Mouse (Mus musculus) heart, postnatal 10 days (tissue): ENCODE data around the gene Gadd45b. TPM values are rescaled to one million over a fixed set of nuclear protein-coding genes. Genes with fewer than 3 reads are reported as not detected.

Experiments used
- DNase-seq, 2 experiments: peaks; one replicate each; pipeline ENCODE4 v3.0.0; 2021
- intact Hi-C: fragments of 180-260 bp; cut with DNase I; formaldehyde crosslinking; loops from one replicate; pipeline ENCODE4 v1.15.1; 2025
- total RNA-seq, 2 experiments: library from RNA; stranded (reverse); gene quantifications; 2 replicates each; pipeline ENCODE4 v1.2.3; 2021

Gadd45b gene
- total RNA-seq, 2 experiments from 2014 or later = 11.5 to 18.3 TPM

- intact Hi-C loops = no loop called here
Observed at GRCm38 (mm10) chr10:80975478-80975877, 45.6 kb downstream of the Gadd45b start.

GRCm38 (mm10) chr10:80981564-80982112 is 51.8 kb downstream of the Gadd45b start:
- DNase-seq = no peak
- intact Hi-C loops = no loop called here

More at GRCm38 (mm10) chr10:80975478-80975877, 45.6 kb downstream of the Gadd45b start:
- no peak for DNase-seq

Other genes starting within 250 kb of the Gadd45b start
- gene Mob3a, start 228.1 kb upstream of the Gadd45b start, total RNA-seq = 10 to 100 TPM; 10.1 to 11.3 TPM
- 1 to 10 TPM; 2.9 to 4.1 TPM for gene Izumo4, start 227.9 kb upstream of the Gadd45b start, total RNA-seq
- 10 to 100 TPM; 47.6 to 52.5 TPM for gene Ap3d1, start 187.8 kb upstream of the Gadd45b start, total RNA-seq
- gene Dot1l, start 174.9 kb upstream of the Gadd45b start, total RNA-seq = 10 to 100 TPM; 66.3 to 67.6 TPM
- 10 to 100 TPM; 36.8 to 41.4 TPM for gene Sf3a2, start 131.9 kb upstream of the Gadd45b start, total RNA-seq
- 10 to 100 TPM; 32.6 to 32.9 TPM for gene Plekhj1, start 131.4 kb upstream of the Gadd45b start, total RNA-seq
- gene Amh, start 124.8 kb upstream of the Gadd45b start, total RNA-seq = under 1 TPM; 0.41 to 0.45 TPM
- under 1 TPM in 1 of 2 experiments, not detected in 1; 0.74 TPM for gene Jsrp1, start 116.6 kb upstream of the Gadd45b start, total RNA-seq
- 1,000 to 10,000 TPM; 1,023 to 1,076 TPM for gene Oaz1, start 103.4 kb upstream of the Gadd45b start, total RNA-seq
- gene Lingo3, start 86.0 kb upstream of the Gadd45b start, total RNA-seq = 1 to 10 TPM; 3.8 to 6.5 TPM
- gene Lsm7, start 74.9 kb upstream of the Gadd45b start, total RNA-seq = 10 to 100 TPM; 23.6 to 28.2 TPM
- gene Sppl2b, start 74.8 kb upstream of the Gadd45b start, total RNA-seq = 10 to 100 TPM; 26.0 to 27.7 TPM
- not detected for gene Tmprss9, start 58.2 kb upstream of the Gadd45b start, total RNA-seq
- gene Timm13, start 29.1 kb upstream of the Gadd45b start, total RNA-seq = 100 to 1,000 TPM; 163 to 175 TPM
- gene Lmnb2, start 11.8 kb upstream of the Gadd45b start, total RNA-seq = 10 to 100 TPM; 10.2 to 11.9 TPM
- gene Gng7, start 84.9 kb downstream of the Gadd45b start, total RNA-seq = 1 to 10 TPM in 1 of 2 experiments, under 1 TPM in 1; 0.67 to 1.1 TPM
- not detected for gene Diras1, start 95.6 kb downstream of the Gadd45b start, total RNA-seq
- 10 to 100 TPM; 11.5 to 13.0 TPM for gene Slc39a3, start 107.4 kb downstream of the Gadd45b start, total RNA-seq
- 100 to 1,000 TPM; 103 to 106 TPM for gene Sgta, start 130.1 kb downstream of the Gadd45b start, total RNA-seq
- gene Thop1, start 140.0 kb downstream of the Gadd45b start, total RNA-seq = 10 to 100 TPM; 11.5 to 14.9 TPM
- 1 to 10 TPM; 1.2 to 2.4 TPM for gene Creb3l3, start 168.8 kb downstream of the Gadd45b start, total RNA-seq
- 100 to 1,000 TPM; 129 to 131 TPM for gene Map2k2, start 175.8 kb downstream of the Gadd45b start, total RNA-seq
- 10 to 100 TPM; 43.7 to 48.0 TPM for gene Zbtb7a, start 205.1 kb downstream of the Gadd45b start, total RNA-seq
- gene Pias4, start 237.8 kb downstream of the Gadd45b start, total RNA-seq = 10 to 100 TPM; 14.7 to 17.8 TPM
- 1,000 to 10,000 TPM; 1,333 to 1,385 TPM for gene Eef2, start 246.6 kb downstream of the Gadd45b start, total RNA-seq